Mouse (Mus musculus): ENCODE measurements around the gene Krt18. TPM values are rescaled to one million over a fixed set of nuclear protein-coding genes. Genes with fewer than 3 reads are reported as not detected.

Gene Krt18
- polyA plus RNA-seq, 1 experiment, result not detected

- no peak for TF ChIP-seq GATA1 (IDR thresholded peaks at IDR 0.05; ENCODE audit: low read length)
Measured at GRCm38 (mm10) chr15:102034121-102035053, 6.4 kb downstream of the Krt18 start.

- no peak for TF ChIP-seq GATA1 (IDR thresholded peaks at IDR 0.05; ENCODE audit: low read length)
Measured at GRCm38 (mm10) chr15:102040277-102040676, 12.3 kb downstream of the Krt18 start.

- TF ChIP-seq GATA1 (IDR thresholded peaks at IDR 0.05; ENCODE audit: low read length), result no peak
Measured at GRCm38 (mm10) chr15:102041951-102042350, 14.0 kb downstream of the Krt18 start.

- TF ChIP-seq GATA1 (IDR thresholded peaks at IDR 0.05; ENCODE audit: low read length), result no peak
Measured at GRCm38 (mm10) chr15:102044745-102045144, 16.8 kb downstream of the Krt18 start.

DNA sequence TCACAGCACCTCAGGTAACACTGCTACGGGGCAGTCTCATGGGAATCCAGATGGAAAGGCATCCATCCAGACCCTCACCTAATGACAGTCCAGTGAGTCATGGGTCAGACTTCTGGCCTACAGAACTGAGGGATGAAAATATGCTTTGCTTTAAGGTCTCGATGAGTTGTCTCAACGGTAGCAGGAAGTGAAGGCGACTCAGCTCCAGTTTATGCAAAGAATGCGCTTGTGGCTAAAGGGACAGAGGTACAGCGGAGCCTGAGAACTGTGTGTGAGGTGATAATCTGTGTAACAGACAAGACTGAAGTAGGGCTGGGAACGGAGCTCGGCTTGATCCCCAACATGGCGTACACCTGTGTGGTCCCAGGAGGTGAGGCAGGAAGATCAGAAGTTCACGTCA lies 17.7 kb downstream of the Krt18 start:
- no peak for TF ChIP-seq GATA1 (IDR thresholded peaks at IDR 0.05; ENCODE audit: low read length)

DNA sequence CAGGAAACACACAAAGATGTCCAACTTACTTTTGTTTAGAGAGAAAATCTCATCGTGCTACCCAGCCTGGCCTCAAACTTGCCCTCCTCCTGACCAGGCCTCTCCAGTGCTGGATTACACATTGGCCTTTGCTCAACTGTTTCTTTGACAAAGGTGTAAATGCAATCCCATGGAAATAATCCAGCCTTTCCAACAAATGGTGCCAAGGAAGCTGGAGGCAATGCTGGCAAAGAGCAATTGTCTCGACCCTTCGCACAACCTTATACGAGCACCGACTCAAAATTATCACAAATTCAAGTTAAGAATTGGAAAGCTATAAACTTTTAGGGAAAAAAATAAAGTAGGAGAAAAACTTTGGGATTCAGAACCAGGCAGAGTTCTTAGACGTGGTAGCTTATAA lies 20.0 kb downstream of the Krt18 start:
- TF ChIP-seq GATA1 (IDR thresholded peaks at IDR 0.05; ENCODE audit: low read length), result no peak

- TF ChIP-seq GATA1 (IDR thresholded peaks at IDR 0.05; ENCODE audit: low read length), result no peak
Measured at GRCm38 (mm10) chr15:102049871-102050270, 21.9 kb downstream of the Krt18 start.

GRCm38 (mm10) chr15:102051920-102052683 lies 24.1 kb downstream of the Krt18 start:
- TF ChIP-seq GATA1 (IDR thresholded peaks at IDR 0.05; ENCODE audit: low read length), result no peak

- TF ChIP-seq GATA1 (IDR thresholded peaks at IDR 0.05; ENCODE audit: low read length), result no peak
Measured at GRCm38 (mm10) chr15:102056495-102057174, 28.7 kb downstream of the Krt18 start.

DNA sequence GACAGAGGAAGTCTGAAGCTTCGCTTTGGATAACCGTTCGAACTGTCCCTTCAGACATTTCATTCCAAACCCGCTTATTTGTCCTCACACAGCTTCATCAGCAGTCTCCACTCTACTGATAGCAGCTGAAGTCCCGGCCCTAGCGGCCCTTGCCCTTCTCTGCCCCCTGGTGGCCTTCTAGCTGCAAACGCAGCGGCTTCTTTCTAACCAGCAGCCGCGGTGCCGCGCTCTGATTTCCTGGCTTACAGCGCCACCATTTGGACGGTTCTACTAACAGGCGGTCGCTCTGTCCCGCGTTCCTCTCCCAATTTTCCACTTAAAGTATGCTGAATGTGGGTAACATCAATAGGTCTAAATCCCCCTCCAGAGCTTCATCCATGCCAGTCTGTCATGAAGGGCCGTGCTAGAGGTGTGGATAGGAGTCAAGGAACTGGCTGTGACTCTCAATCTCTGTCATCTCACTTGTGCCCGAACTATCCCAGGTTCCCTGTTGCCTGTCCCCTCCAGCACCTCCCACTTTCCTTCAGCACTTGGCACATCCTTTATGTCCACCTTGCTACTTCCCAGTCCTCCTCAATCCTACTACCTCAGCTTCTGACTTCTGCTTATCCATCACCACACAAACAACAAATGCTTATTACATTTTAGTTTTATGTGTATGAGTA lies 37.8 kb downstream of the Krt18 start:
- no peak for TF ChIP-seq GATA1 (IDR thresholded peaks at IDR 0.05; ENCODE audit: low read length)

- TF ChIP-seq GATA1 (IDR thresholded peaks at IDR 0.05; ENCODE audit: low read length), result no peak
Measured at GRCm38 (mm10) chr15:102070476-102071467, 42.8 kb downstream of the Krt18 start.

DNA sequence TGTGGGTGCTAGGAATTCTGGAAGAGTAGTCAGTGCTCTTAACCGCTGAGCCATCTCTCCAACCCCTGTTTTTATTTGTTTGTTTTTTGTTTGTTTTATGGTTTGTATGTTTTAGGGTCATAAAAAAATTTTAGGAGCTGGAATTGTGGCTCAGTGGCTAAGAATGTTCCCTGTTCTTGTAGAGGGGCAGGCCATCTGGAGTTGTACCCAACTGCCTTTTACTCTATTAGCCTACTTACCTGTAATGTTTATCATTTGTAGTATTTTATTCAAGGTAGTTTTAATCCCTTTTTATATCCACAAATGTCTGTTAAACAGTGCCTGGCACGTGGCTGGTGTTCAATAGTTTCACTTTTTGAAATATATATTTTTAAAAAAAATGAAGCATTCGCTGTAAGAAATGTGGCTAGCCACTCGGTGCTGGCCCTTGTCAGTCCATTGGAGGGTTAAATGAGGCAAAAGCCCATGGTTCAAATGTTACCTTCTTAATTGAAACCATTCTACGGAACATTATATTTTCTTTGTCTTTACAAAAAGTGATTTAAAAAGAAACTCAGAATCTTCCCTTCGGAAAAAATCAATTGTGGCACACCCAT lies 45.1 kb downstream of the Krt18 start:
- no peak for TF ChIP-seq GATA1 (IDR thresholded peaks at IDR 0.05; ENCODE audit: low read length)

GRCm38 (mm10) chr15:102073559-102074069 lies 45.6 kb downstream of the Krt18 start, which contains the start of gene Eif4b:
Eif4b (plus strand) TSS chr15:102073773.
- no peak for TF ChIP-seq GATA1 (IDR thresholded peaks at IDR 0.05; ENCODE audit: low read length)

All from G1E-ER4 (cell line).